Mouse (Mus musculus) heart, postnatal 0 days (tissue): ENCODE results near the gene Ephb4. TPM values are rescaled to one million over a fixed set of nuclear protein-coding genes. Genes with fewer than 3 reads are reported as not detected.
A peak's percentile ranks its signal among the peaks of the same experiment; 100 is the strongest.

ENCODE experiments used
- ATAC-seq: fragments of 200-750 bp; cut with Nextera tagmentation; 2 replicates; pipeline ENCODE4 v1.8.0; 2017; ENCODE audit warnings: low read depth, moderate number of reproducible peaks, moderate library complexity; ENCODE audit not compliant: insufficient read depth
- DNase-seq: peaks from one replicate; pipeline ENCODE4 v3.0.0-alpha.2; 2016; ENCODE audit warnings: low spot score
- H3K27ac ChIP-seq: fragments of 300-500 bp; sonication (generic); 2 replicates; pipeline ENCODE4 v1.5.1; 2014; ENCODE audit warnings: low read depth, mild to moderate bottlenecking
- H3K27me3 ChIP-seq: fragments of 300-500 bp; sonication (generic); 2 replicates; pipeline ENCODE4 v1.6.1; 2014; ENCODE audit warnings: low read length, mixed read lengths; ENCODE audit not compliant: control insufficient read depth, insufficient read depth
- H3K36me3 ChIP-seq: fragments of 300-500 bp; sonication (generic); replicated peaks from 2 replicates; pipeline ENCODE4 v1.6.1; 2014; ENCODE audit warnings: low read length, mixed read lengths; ENCODE audit not compliant: control insufficient read depth, insufficient read depth
- H3K4me1 ChIP-seq: fragments of 300-500 bp; sonication (generic); 2 replicates; pipeline ENCODE4 v1.6.1; 2014; ENCODE audit warnings: antibody characterized with exemption; ENCODE audit not compliant: control insufficient read depth, insufficient read depth
- H3K4me2 ChIP-seq: fragments of 300-500 bp; sonication (generic); 2 replicates; pipeline ENCODE4 v1.6.1; 2014; ENCODE audit warnings: low read depth, mild to moderate bottlenecking, low read length, moderate library complexity
- H3K4me3 ChIP-seq: fragments of 300-500 bp; sonication (generic); 2 replicates; pipeline ENCODE4 v1.5.1; 2014; ENCODE audit warnings: low read depth, low read length
- H3K9ac ChIP-seq: fragments of 300-500 bp; sonication (generic); replicated peaks from 2 replicates; pipeline ENCODE4 v1.6.1; 2014; ENCODE audit warnings: low read depth, low read length, mixed read lengths
- H3K9me3 ChIP-seq: fragments of 300-500 bp; sonication (generic); replicated peaks from 2 replicates; pipeline ENCODE4 v1.6.1; 2016; ENCODE audit warnings: low read length; ENCODE audit not compliant: control insufficient read depth
- CTCF ChIP-seq: IDR thresholded peaks from 2 replicates; pipeline ENCODE4 v1.5.1; 2016; ENCODE audit warnings: antibody characterized with exemption, control low read depth, low read depth
- EP300 ChIP-seq: IDR thresholded peaks from 2 replicates; pipeline ENCODE4 v1.6.1; 2016; ENCODE audit warnings: antibody characterized with exemption, low read depth
- WGBS: fragments of 180-500 bp; shearing (Covaris S2); extraction: QIAGEN DNeasy Blood & Tissue Kit; methylation state at CpG from one replicate; pipeline ENCODE4 v1.1.7; 2014; 5-methylcytosine and 5-hydroxymethylcytosine counted together
- polyA plus RNA-seq: library from polyadenylated mRNA; unstranded; fragments of >200 nt; fragmentation: Nextera tagmentation; extraction: Ambion mirVana; gene quantifications from 2 replicates; pipeline ENCODE4 v1.2.1, GENCODE M21; 2015
- total RNA-seq: library from RNA; depleted of rRNA; stranded (reverse); fragments of >200 nt; gene quantifications from 2 replicates; pipeline ENCODE4 v1.2.3, GENCODE M21; 2014; ENCODE audit warnings: low replicate concordance

The Ephb4 gene
- total and polyA plus RNA-seq, 2 experiments from 2014 or later: 23.1 to 99.2 TPM

DNA sequence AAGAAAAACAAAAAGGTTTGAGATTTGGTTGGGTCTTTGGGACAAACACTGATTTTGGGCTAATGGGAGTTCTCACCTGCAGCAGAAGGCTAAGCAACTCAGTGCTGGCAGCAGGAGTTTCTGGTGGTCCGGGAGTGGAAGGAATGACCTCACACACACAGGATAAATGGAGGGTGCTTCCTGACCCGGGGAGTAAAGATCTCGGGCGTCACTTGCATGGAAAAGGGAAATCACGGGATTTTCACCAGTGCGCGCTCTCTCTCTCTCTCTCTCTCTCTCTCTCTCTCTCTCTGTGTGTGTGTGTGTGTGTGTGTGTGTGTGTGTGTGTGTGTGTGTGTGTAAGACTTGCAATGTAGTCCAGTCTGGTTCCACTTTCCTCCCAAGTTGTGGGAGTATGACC is 2.1 kb upstream of the Ephb4 start:
- H3K27ac ChIP-seq: peak overlapping the region; percentile 99
- H3K27me3 ChIP-seq: no peaks in the 10 kb centered on the region
- ATAC-seq (no peak), DNase-seq (peak; percentile 53)
- H3K36me3 ChIP-seq: no peaks in the 10 kb centered on the region
- H3K4me3 ChIP-seq: no peak overlapping the region
- WGBS: 30% methylated on average over 7 of the region's 7 CpGs
- TF ChIP-seq EP300: no peak
- TF ChIP-seq CTCF: no peak
- H3K4me1 ChIP-seq: peaks cover 33% of the 10 kb centered on the region
- H3K9me3 ChIP-seq: no peaks in the 10 kb centered on the region
- H3K4me2 ChIP-seq: no peak overlapping the region
- H3K9ac ChIP-seq: 0 out of 2 replicates have a peak overlapping the region, but pooled peaks have one; percentile 97

DNA sequence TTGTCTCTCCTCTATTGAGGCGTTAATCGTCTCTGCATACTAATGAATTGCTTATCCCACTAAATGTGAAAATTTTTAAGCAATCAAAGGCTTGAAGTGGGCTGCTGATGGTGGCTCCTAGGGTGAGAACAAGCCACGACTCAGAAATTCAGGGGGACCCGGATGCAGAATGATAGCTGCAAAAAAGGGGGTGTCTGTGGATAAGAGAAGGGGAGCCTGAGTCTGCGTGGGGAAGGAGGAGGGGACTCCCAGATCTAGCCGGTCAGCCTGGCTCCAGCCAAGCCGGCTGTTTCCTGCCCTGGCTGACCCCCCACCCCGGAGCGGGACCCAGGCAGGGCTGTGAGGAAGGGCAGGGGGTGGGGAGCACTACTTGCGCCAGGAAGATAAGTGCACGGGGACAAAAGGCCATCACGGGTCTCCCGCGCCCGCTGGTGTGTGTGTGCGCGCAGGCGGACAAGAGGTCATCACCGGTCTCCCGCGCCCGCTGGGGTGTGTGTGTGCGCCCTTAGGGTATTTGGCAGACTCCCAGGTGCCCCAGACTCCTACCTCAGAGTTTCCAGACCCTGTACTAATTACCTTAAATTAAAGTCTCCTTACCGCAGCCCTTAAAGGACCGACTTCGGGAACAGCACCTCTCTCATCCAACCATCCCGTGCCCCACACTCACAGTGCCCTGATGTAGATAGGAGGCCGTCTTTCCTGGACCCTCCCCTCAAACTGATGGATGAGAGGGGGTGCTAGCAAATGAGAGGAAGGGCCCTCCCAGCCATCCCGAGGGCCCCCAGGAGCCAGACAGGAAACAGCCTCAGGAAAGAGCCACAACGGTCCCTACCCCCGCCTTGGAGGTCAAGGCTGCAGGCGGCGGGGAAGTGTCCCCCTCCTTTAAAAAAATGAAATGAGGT is 1.2 kb upstream of the Ephb4 start:
- peak overlapping the region; percentile 97 for H3K9ac ChIP-seq
- peak overlapping the region; percentile 88 for H3K4me2 ChIP-seq
- peak overlapping the region; percentile 99 for H3K27ac ChIP-seq
- 2% methylated on average over 33 of the region's 33 CpGs for WGBS
- H3K4me1 ChIP-seq: peaks cover 34% of the 10 kb centered on the region
- H3K36me3 ChIP-seq: peaks cover 2% of the 10 kb centered on the region
- no peaks in the 10 kb centered on the region for H3K27me3 ChIP-seq
- DNase-seq (peak; percentile 84), ATAC-seq (peak; percentile 49)
- TF ChIP-seq EP300 (peak; percentile 97), CTCF (no peak)
- peak overlapping the region; percentile 93 for H3K4me3 ChIP-seq
- no peaks in the 10 kb centered on the region for H3K9me3 ChIP-seq

DNA sequence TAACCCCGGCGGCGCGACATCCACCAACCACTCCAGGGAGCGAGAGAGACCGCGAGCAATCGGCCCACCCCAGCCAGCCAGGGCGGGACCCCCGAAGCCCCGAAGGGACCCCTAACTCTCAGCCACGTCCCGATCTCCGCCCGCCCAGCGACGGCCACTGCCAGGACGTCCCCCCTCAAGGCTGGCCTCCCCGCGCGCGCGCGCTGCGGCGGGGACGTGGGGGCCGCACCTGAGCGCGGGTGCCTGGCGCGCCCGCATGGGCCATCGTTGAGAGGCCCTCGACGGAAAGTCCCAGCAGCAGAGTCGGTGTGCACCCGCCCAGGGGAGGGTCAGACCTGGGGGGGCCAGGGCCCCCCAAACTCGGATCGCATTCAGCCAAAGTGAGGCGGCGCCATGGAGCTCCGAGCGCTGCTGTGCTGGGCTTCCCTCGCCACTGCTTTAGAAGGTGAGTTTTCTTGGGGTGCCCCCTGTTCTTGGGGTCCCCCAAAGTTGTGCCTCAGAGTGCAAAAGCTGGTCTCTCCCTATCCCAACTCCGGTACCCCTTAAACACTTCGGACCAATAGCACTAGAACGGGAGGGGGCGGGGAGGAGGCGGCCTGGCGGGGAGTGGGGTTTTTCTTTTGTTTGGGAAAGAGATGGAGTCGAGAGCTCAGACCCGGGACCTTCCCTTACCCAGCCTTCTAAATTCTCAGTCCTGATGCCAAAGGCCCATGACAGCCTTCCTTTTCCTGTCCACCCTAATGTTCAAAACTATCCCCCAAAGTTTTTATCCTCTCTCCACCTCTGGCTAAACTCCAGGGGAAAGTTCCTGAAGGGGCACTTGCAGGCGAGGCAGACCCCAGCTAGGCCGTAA is 522 bp downstream of the Ephb4 start:
- Histone ChIP-seq H3K9me3 (no peaks in the 10 kb centered on the region), H3K27me3 (no peaks in the 10 kb centered on the region), H3K36me3 (peaks cover 19% of the 10 kb centered on the region), H3K27ac (peak overlapping the region; percentile 99), H3K9ac (peak overlapping the region; percentile 97), H3K4me3 (peak overlapping the region; percentile 93), H3K4me1 (peaks cover 32% of the 10 kb centered on the region), H3K4me2 (peak overlapping the region; percentile 88)
- DNase-seq (no peak), ATAC-seq (peak; percentile 35)
- WGBS: under 1% methylated on average over 51 of the region's 55 CpGs
- TF ChIP-seq CTCF (no peak), EP300 (no peak)

DNA sequence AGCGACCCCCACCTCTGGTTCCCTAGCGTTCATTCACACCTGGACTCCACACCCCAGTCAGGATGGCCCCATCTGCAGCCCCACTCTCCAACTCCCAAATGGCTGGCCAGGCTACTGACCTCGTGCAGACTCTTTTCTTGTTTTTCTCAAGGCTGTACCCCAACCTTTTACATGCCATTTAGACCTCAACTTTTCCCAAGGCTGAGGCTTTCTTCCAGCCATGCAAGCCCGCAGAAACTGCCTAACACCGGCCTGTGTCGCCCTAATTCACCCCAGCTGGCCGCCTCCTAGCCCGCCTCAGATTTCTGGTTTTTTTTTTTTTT is 1.1 kb downstream of the Ephb4 start:
- H3K4me1 ChIP-seq: peaks cover 26% of the 10 kb centered on the region
- ATAC-seq (no peak), DNase-seq (no peak)
- peak overlapping the region; percentile 97 for H3K9ac ChIP-seq
- TF ChIP-seq CTCF (no peak), EP300 (no peak)
- no peaks in the 10 kb centered on the region for H3K27me3 ChIP-seq
- WGBS: 5% methylated on average over 8 of the region's 8 CpGs
- peaks cover 25% of the 10 kb centered on the region for H3K36me3 ChIP-seq
- peak overlapping the region; percentile 99 for H3K27ac ChIP-seq
- H3K4me2 ChIP-seq: peak overlapping the region; percentile 88
- H3K9me3 ChIP-seq: no peaks in the 10 kb centered on the region
- peak overlapping the region; percentile 93 for H3K4me3 ChIP-seq

- H3K4me3 ChIP-seq: peak overlapping the region; percentile 93
- DNase-seq: no peak
- 31% methylated on average over 4 of the region's 4 CpGs for WGBS
Observed at GRCm38 (mm10) chr5:137351394-137351793, 1.5 kb downstream of the Ephb4 start.

More at GRCm38 (mm10) chr5:137351394-137351793, 1.5 kb downstream of the Ephb4 start:
- Histone ChIP-seq H3K36me3 (peaks cover 29% of the 10 kb centered on the region), H3K4me1 (peaks cover 24% of the 10 kb centered on the region), H3K9me3 (no peaks in the 10 kb centered on the region), H3K9ac (peak overlapping the region; percentile 97), H3K27ac (peak overlapping the region; percentile 99), H3K4me2 (peak overlapping the region; percentile 88), H3K27me3 (no peaks in the 10 kb centered on the region)
- TF ChIP-seq CTCF: no peak
- TF ChIP-seq EP300: no peak
- ATAC-seq: no peak
